Mouse (Mus musculus) stomach, postnatal 0 days (tissue): ENCODE measurements around the gene Garnl3.

Experiments used
- CTCF ChIP-seq: IDR thresholded peaks from 2 replicates; pipeline ENCODE4 v1.5.1; 2016; ENCODE audit warnings: antibody characterized with exemption, low read depth, mild to moderate bottlenecking, moderate library complexity
- EP300 ChIP-seq: optimal IDR thresholded peaks from 2 replicates; pipeline ENCODE3; 2016; ENCODE audit warnings: antibody characterized with exemption

DNA sequence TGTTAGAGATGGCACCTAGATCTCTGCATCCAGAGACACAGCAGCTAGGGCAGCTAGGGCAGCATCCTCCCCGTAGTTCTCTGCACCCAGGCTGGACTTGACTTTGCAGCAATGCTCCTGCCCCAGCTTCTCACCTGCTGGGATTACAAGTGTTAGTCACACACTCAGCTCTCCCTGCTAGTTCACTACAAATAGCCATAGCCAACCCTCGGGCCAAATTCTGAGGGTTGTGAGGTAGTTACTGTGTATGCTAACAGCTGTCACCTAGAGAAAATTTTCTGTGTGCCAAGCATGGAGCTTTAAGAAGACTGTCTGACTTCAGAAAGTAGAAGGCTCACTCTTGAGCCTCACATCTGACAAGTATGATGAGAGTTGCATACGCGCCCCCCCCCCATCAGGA, 133.7 kb downstream of the Garnl3 start:
- TF ChIP-seq CTCF (no peak), EP300 (no peak)
